Mouse (Mus musculus) heart, adult 2 months (tissue): ENCODE data around the gene Cpne4.

ENCODE experiments used
- CTCF ChIP-seq: fragments of 200-600 bp; IDR thresholded peaks from 2 replicates; pipeline ENCODE4 v1.8.1; 2022; ENCODE audit warnings: antibody characterized with exemption, mild to moderate bottlenecking, moderate library complexity
- EP300 ChIP-seq: fragments of 200-500 bp; IDR thresholded peaks from 2 replicates; pipeline ENCODE4 v1.6.1; 2011; ENCODE audit warnings: low read depth, low read length, control low read depth; ENCODE audit not compliant: insufficient read depth
- POLR2A ChIP-seq: fragments of 200-500 bp; IDR thresholded peaks from 2 replicates; pipeline ENCODE4 v1.6.1; 2011; ENCODE audit warnings: mild to moderate bottlenecking, low read depth, low read length, control low read depth; ENCODE audit not compliant: insufficient read depth

GRCm38 (mm10) chr9:104659758-104660157 lies 112.7 kb downstream of the Cpne4 start:
- TF ChIP-seq CTCF (no peak), POLR2A (no peak), EP300 (no peak)
